In the genomic region with DNA sequence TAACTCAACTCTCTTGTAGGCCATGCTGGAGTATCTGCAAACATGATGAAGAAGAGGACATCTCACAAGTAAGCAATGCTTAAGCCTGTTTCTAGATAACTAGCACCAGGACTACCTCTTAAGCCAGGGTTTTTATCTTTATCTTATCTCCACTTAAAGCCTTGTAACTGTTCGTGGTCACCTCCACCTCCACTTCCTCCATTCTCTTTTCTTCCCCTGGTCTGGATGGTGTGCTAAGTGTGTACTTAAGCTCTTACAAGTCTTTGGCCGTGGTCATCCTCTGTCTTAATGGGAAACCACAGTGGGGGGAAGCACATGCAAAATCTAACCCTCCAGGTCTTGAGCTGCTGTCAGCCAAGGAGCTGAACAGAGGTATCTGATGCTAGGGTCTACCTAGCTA, we compare ENCODE assay signal across 25 mouse cellular contexts. TPM values are rescaled to one million over a fixed set of nuclear protein-coding genes. Genes with fewer than 3 reads are reported as not detected.
DNase-seq lines count a peak whose midpoint lies in the region; ATAC-seq and TF ChIP-seq lines count a peak whose summit lies in the region.
"Had no signal": no experiment of that assay in that cellular context is flagged by ENCODE, and none has a peak within 500 bp of the region (broad histone marks: within the 10 kb centered on the region; RNA-seq: fewer than 3 reads in every experiment).

No protein-coding gene starts in this region.

- no peak overlapping the region for H3K4me3 ChIP-seq in heart, embryonic 13.5 days
- no peak overlapping the region for H3K4me3 ChIP-seq in lung, embryonic 16.5 days (ENCODE audit: low read length)
- H3K4me3 ChIP-seq in MEL (ENCODE audit: control insufficient read depth in 1 of 2, insufficient read depth in 1 of 2, low read depth in 2 of 2, low read length in 2 of 2), result no peak overlapping the region
- H3K4me3 ChIP-seq: embryonic facial prominence, embryonic 15.5 days; erythroblast, embryonic 14.5 days; forebrain, embryonic 10.5 days; gastrocnemius, adult 2 months; heart, embryonic 10.5 days; hindbrain, embryonic 15.5 days had no signal

- no peaks in the 10 kb centered on the region for H3K9me3 ChIP-seq in heart, embryonic 13.5 days
- no peaks in the 10 kb centered on the region for H3K9me3 ChIP-seq in lung, embryonic 16.5 days (ENCODE audit: control insufficient read depth, low read length)
- H3K9me3 ChIP-seq in MEL (replicated peaks; ENCODE audit: insufficient read depth, low read length), result no peaks in the 10 kb centered on the region
- H3K9me3 ChIP-seq: embryonic facial prominence, embryonic 15.5 days; forebrain, embryonic 10.5 days; heart, embryonic 10.5 days; hindbrain, embryonic 15.5 days had no signal

- no peak for DNase-seq in heart, adult 18-20 months
- no peak for DNase-seq in lung, postnatal 25 days (ENCODE audit: low spot score)
- DNase-seq in MEL (ENCODE audit: low read depth, low spot score), result peak; percentile 56
- no peak for DNase-seq in Muller cell, postnatal 12 days (ENCODE audit: inconsistent ontology term)
- no peak for DNase-seq in thymus, postnatal 25 days
- DNase-seq: adrenal gland, postnatal 25 days; cerebellum, adult 18-20 months; cerebellum, postnatal 10 days; embryo, embryonic 11 days; gastrocnemius, adult 2 months; gastrocnemius, postnatal 25 days; heart, adult 11 months; heart, postnatal 36 days had no signal

- no peak overlapping the region for H3K9ac ChIP-seq in heart, embryonic 13.5 days
- H3K9ac ChIP-seq in lung, embryonic 16.5 days (ENCODE audit: low read length), result no peak overlapping the region
- no peak overlapping the region for H3K9ac ChIP-seq in MEL (ENCODE audit: control insufficient read depth, low read depth, low read length, poor library complexity, severe bottlenecking)
- H3K9ac ChIP-seq: embryonic facial prominence, embryonic 15.5 days; hindbrain, embryonic 15.5 days had no signal

- no peaks in the 10 kb centered on the region for H3K27me3 ChIP-seq in heart, embryonic 13.5 days (replicated peaks)
- no peaks in the 10 kb centered on the region for H3K27me3 ChIP-seq in lung, embryonic 16.5 days (ENCODE audit: control insufficient read depth, insufficient read depth, low read depth, low read length)
- no peaks in the 10 kb centered on the region for H3K27me3 ChIP-seq in MEL (ENCODE audit: control insufficient read depth in 1 of 2, insufficient read depth in 2 of 2, low read length in 2 of 2)
- H3K27me3 ChIP-seq: embryonic facial prominence, embryonic 15.5 days; hindbrain, embryonic 15.5 days; Patski had no signal

- ATAC-seq in heart, embryonic 13.5 days (ENCODE audit: extremely low read depth, insufficient number of reproducible peaks, low FRiP score, low TSS enrichment), result no peak
- ATAC-seq in lung, embryonic 16.5 days (ENCODE audit: low read depth), result peak; percentile 20; the same call in 1 of the 2 replicates
- ATAC-seq in megakaryocyte progenitor cell, adult 5-6 weeks (replicated peaks; ENCODE audit: poor library complexity), result peak; percentile 69
- ATAC-seq: activated CD4-positive, CD25-positive, alpha-beta regulatory T cell, adult 4 months; forebrain, embryonic 14.5 days; inflammation-experienced regulatory T-cells, adult 6 months had no signal

- TF ChIP-seq POLR2A in MEL (IDR thresholded peaks at IDR 0.05; ENCODE audit: control insufficient read depth in 1 of 2, insufficient read depth in 1 of 2, low read depth in 1 of 2, low read length in 2 of 2, poor library complexity in 1 of 2), result no peak

- H3K4me1 ChIP-seq in heart, embryonic 13.5 days, result peaks cover 57% of the 10 kb centered on the region
- peaks cover 11% of the 10 kb centered on the region; the same call in 1 of the 2 replicates for H3K4me1 ChIP-seq in lung, embryonic 16.5 days (replicated peaks; ENCODE audit: control insufficient read depth, insufficient read depth, low read length)
- peaks cover 29 to 44% of the 10 kb centered on the region in 2 experiments for H3K4me1 ChIP-seq in MEL (ENCODE audit: control insufficient read depth in 1 of 2, insufficient read depth in 2 of 2, low read length in 2 of 2)

- H3K27ac ChIP-seq in heart, embryonic 13.5 days (replicated peaks), result peak overlapping the region; percentile 61
- peak overlapping the region; percentile 14; the same call in 1 of the 2 replicates for H3K27ac ChIP-seq in lung, embryonic 16.5 days (ENCODE audit: low read length)
- H3K27ac ChIP-seq in MEL (ENCODE audit: control insufficient read depth, low read depth, low read length), result peak overlapping the region; percentile 62
- H3K27ac ChIP-seq: embryonic facial prominence, embryonic 15.5 days; forebrain, embryonic 10.5 days; gastrocnemius, adult 2 months; heart, embryonic 10.5 days; hindbrain, embryonic 15.5 days had no signal

- TF ChIP-seq RAD21 in MEL (IDR thresholded peaks at IDR 0.05; ENCODE audit: low read depth, low read length), result no peak

- WGBS in heart, embryonic 13.5 days, result 35% methylated on average over 2 of the region's 2 CpGs
- 62% methylated on average over 2 of the region's 2 CpGs for WGBS in lung, embryonic 16.5 days

- H3K4me2 ChIP-seq in heart, embryonic 13.5 days, result no peak overlapping the region
- no peak overlapping the region for H3K4me2 ChIP-seq in lung, embryonic 16.5 days (ENCODE audit: low read depth, low read length)
- H3K4me2 ChIP-seq: embryonic facial prominence, embryonic 15.5 days; hindbrain, embryonic 15.5 days had no signal

- TF ChIP-seq EP300 in MEL (IDR thresholded peaks at IDR 0.05; ENCODE audit: low read depth in 1 of 2, low read length in 2 of 2), result peak; percentile 92 to 93

- peaks cover 24% of the 10 kb centered on the region for H3K79me2 ChIP-seq in MEL (ENCODE audit: control insufficient read depth, insufficient read depth, low read length, poor library complexity)

- H3K36me3 ChIP-seq in heart, embryonic 13.5 days, result peaks cover 62% of the 10 kb centered on the region
- no peaks in the 10 kb centered on the region; the same call in 1 of the 2 replicates for H3K36me3 ChIP-seq in lung, embryonic 16.5 days (ENCODE audit: control insufficient read depth, insufficient read depth, low read length)
- H3K36me3 ChIP-seq in MEL (ENCODE audit: control insufficient read depth in 1 of 2, insufficient read depth in 2 of 2, low read length in 2 of 2), result peaks cover 9 to 54% of the 10 kb centered on the region in 2 experiments

- TF ChIP-seq CTCF in MEL (IDR thresholded peaks at IDR 0.05 in 2 of 3, conservative IDR thresholded peaks at IDR 0.05 in 1 of 3; ENCODE audit: control insufficient read depth in 1 of 3, insufficient read depth in 1 of 3, low read depth in 2 of 3, low read length in 3 of 3, poor library complexity in 1 of 3, severe bottlenecking in 1 of 3), result no peak

TF ChIP-seq in MEL, 35 proteins besides CTCF, POLR2A, EP300 and RAD21:
- TF ChIP-seq TAL1 (IDR thresholded peaks at IDR 0.05; ENCODE audit: low read length) (peak; percentile 35), USF2 (IDR thresholded peaks at IDR 0.05; ENCODE audit: borderline replicate concordance in 1 of 2, insufficient read depth in 1 of 2, low read depth in 1 of 2, low read length in 2 of 2) (no peak), GATA1 (IDR thresholded peaks at IDR 0.05; ENCODE audit: low read depth, low read length) (peak; percentile 91), GABPA (IDR thresholded peaks at IDR 0.05; ENCODE audit: low read depth, low read length) (no peak), SMC3 (IDR thresholded peaks at IDR 0.05; ENCODE audit: low read depth, low read length) (no peak), SIN3A (IDR thresholded peaks at IDR 0.05; ENCODE audit: low read length) (no peak), USF1 (IDR thresholded peaks at IDR 0.05; ENCODE audit: low read depth, low read length) (no peak), TBP (IDR thresholded peaks at IDR 0.05; ENCODE audit: low read depth, low read length) (0 out of 2 replicates have a peak, but pooled peaks have one; percentile 35), ELF1 (IDR thresholded peaks at IDR 0.05; ENCODE audit: low read depth, low read length) (no peak), POLR2AphosphoS5 (IDR thresholded peaks at IDR 0.05; ENCODE audit: borderline replicate concordance, low read depth, low read length) (no peak), MAFK (IDR thresholded peaks at IDR 0.05; ENCODE audit: borderline replicate concordance, low read depth, low read length) (no peak), RCOR1 (IDR thresholded peaks at IDR 0.05; ENCODE audit: low read depth, low read length) (peak; percentile 69), TCF12 (IDR thresholded peaks at IDR 0.05; ENCODE audit: low read depth, low read length) (peak; percentile 78), MYB (IDR thresholded peaks at IDR 0.05; ENCODE audit: low read depth, low read length) (no peak), ZC3H11A (IDR thresholded peaks at IDR 0.05; ENCODE audit: low read depth, low read length) (no peak), MYC (IDR thresholded peaks at IDR 0.05; ENCODE audit: low read depth, low read length) (0 out of 2 replicates have a peak, but pooled peaks have one; percentile 24), BHLHE40 (IDR thresholded peaks at IDR 0.05; ENCODE audit: borderline replicate concordance, low read depth, low read length) (0 out of 2 replicates have a peak, but pooled peaks have one; percentile 8), MXI1 (IDR thresholded peaks at IDR 0.05; ENCODE audit: low read depth, low read length) (no peak), NRF1 (IDR thresholded peaks at IDR 0.05; ENCODE audit: insufficient read depth, low read depth, low read length, poor library complexity, severe bottlenecking) (no peak)

RNA-seq across cellular contexts. Expression of a gene that starts 27.2 kb away (rescaled TPM):
- 46.9 and 49.9 TPM in 2 replicates for polyA plus RNA-seq in heart, embryonic 13.5 days (2015; fragmentation: Nextera tagmentation; extraction: Ambion mirVana)
- total RNA-seq in heart, adult 18-20 months (2021), result 10 to 100 TPM; 32.9 to 38.2 TPM
- polyA plus RNA-seq in lung, embryonic 16.5 days (2015; fragmentation: Nextera tagmentation; extraction: Ambion mirVana), result 76.8 and 80.4 TPM in 2 replicates
- total RNA-seq in MEL (2012; rRNA removed), result 16.6 and 19.8 TPM in 2 replicates
- polyA plus RNA-seq in MEL (2012; ENCODE audit: insufficient read depth in 1 of 2, insufficient read length in 2 of 2, low read depth in 1 of 2, low replicate concordance in 2 of 2, missing spikeins in 1 of 2), result 10 to 100 TPM; 23.7 to 47.3 TPM
- 39.3 and 40.0 TPM in 2 replicates for total RNA-seq in megakaryocyte progenitor cell, adult 5-6 weeks (2015)
- total RNA-seq in megakaryocyte progenitor cell, adult 5-6 weeks (2017), result 40.1 and 47.5 TPM in 2 replicates

RNA-seq across cellular contexts. Expression of a gene that starts 42.9 kb away (rescaled TPM):
- 1.4 and 1.5 TPM in 2 replicates for polyA plus RNA-seq in heart, embryonic 13.5 days (2015; fragmentation: Nextera tagmentation; extraction: Ambion mirVana)
- 1 to 10 TPM in 1 of 2 experiments, under 1 TPM in 1; 0.62 to 1.3 TPM for total RNA-seq in heart, adult 18-20 months (2021)
- 2.0 and 3.2 TPM in 2 replicates for polyA plus RNA-seq in lung, embryonic 16.5 days (2015; fragmentation: Nextera tagmentation; extraction: Ambion mirVana)
- total RNA-seq in MEL (2012; rRNA removed), result not detected in 2 replicates
- polyA plus RNA-seq in MEL (2012; ENCODE audit: insufficient read depth in 1 of 2, insufficient read length in 2 of 2, low read depth in 1 of 2, low replicate concordance in 2 of 2, missing spikeins in 1 of 2), result not detected
- not detected in 2 replicates for total RNA-seq in megakaryocyte progenitor cell, adult 5-6 weeks (2015)
- total RNA-seq in megakaryocyte progenitor cell, adult 5-6 weeks (2017), result not detected in 2 replicates
- total RNA-seq: gastrocnemius, postnatal 25 days had no signal
- polyA plus RNA-seq: erythroblast, embryonic 14.5 days had no signal
